Mouse (Mus musculus): ENCODE data around the gene Trim31. TPM values are rescaled to one million over a fixed set of nuclear protein-coding genes. Genes with fewer than 3 reads are reported as not detected.

The Trim31 gene
- polyA plus RNA-seq, 1 experiment from 2014 or later, result not detected

GRCm38 (mm10) chr17:36930233-36930632 is 32.3 kb downstream of the Trim31 start:
- ATAC-seq, result no peak
- Histone ChIP-seq H3K27ac (ENCODE audit: low read depth, low read length) (no peak overlapping the region), H3K4me1 (ENCODE audit: control insufficient read depth, insufficient read depth, low read depth, low read length) (no peaks in the 10 kb centered on the region), H3K27me3 (replicated peaks; ENCODE audit: control insufficient read depth, insufficient read depth, low read length) (no peaks in the 10 kb centered on the region), H3K4me3 (ENCODE audit: low read length) (no peak overlapping the region), H3K4me2 (ENCODE audit: low read length) (no peak overlapping the region), H3K36me3 (ENCODE audit: control insufficient read depth, insufficient read depth, low read length) (no peaks in the 10 kb centered on the region), H3K9ac (ENCODE audit: low read depth, low read length) (no peak overlapping the region), H3K9me3 (ENCODE audit: control insufficient read depth, low read length) (no peaks in the 10 kb centered on the region)
- WGBS, result 79% methylated on average over 6 of the region's 6 CpGs

- WGBS, result 84% methylated on average over 4 of the region's 4 CpGs
- no peak for ATAC-seq
- Histone ChIP-seq H3K27me3 (replicated peaks; ENCODE audit: control insufficient read depth, insufficient read depth, low read length) (no peaks in the 10 kb centered on the region), H3K36me3 (ENCODE audit: control insufficient read depth, insufficient read depth, low read length) (no peaks in the 10 kb centered on the region), H3K27ac (ENCODE audit: low read depth, low read length) (no peak overlapping the region), H3K4me2 (ENCODE audit: low read length) (no peak overlapping the region), H3K4me1 (ENCODE audit: control insufficient read depth, insufficient read depth, low read depth, low read length) (no peaks in the 10 kb centered on the region), H3K4me3 (ENCODE audit: low read length) (no peak overlapping the region), H3K9me3 (ENCODE audit: control insufficient read depth, low read length) (no peaks in the 10 kb centered on the region), H3K9ac (ENCODE audit: low read depth, low read length) (no peak overlapping the region)
Measured at GRCm38 (mm10) chr17:36931130-36931529, 33.2 kb downstream of the Trim31 start.

GRCm38 (mm10) chr17:36931806-36932205 is 33.9 kb downstream of the Trim31 start:
- WGBS, result 73% methylated on average over 2 of the region's 2 CpGs
- Histone ChIP-seq H3K9ac (ENCODE audit: low read depth, low read length) (no peak overlapping the region), H3K27me3 (replicated peaks; ENCODE audit: control insufficient read depth, insufficient read depth, low read length) (no peaks in the 10 kb centered on the region), H3K4me1 (ENCODE audit: control insufficient read depth, insufficient read depth, low read depth, low read length) (no peaks in the 10 kb centered on the region), H3K4me3 (ENCODE audit: low read length) (no peak overlapping the region), H3K4me2 (ENCODE audit: low read length) (no peak overlapping the region), H3K27ac (ENCODE audit: low read depth, low read length) (no peak overlapping the region), H3K36me3 (ENCODE audit: control insufficient read depth, insufficient read depth, low read length) (no peaks in the 10 kb centered on the region), H3K9me3 (ENCODE audit: control insufficient read depth, low read length) (no peaks in the 10 kb centered on the region)
- no peak for ATAC-seq

GRCm38 (mm10) chr17:36938056-36938455 is 40.1 kb downstream of the Trim31 start:
- H3K9me3 ChIP-seq (ENCODE audit: control insufficient read depth, low read length), result no peaks in the 10 kb centered on the region
- WGBS, result 91% methylated on average over 2 of the region's 2 CpGs

GRCm38 (mm10) chr17:36942391-36942790 is 44.5 kb downstream of the Trim31 start:
- no peak for ATAC-seq
- peak overlapping the region; percentile 48 for H3K4me3 ChIP-seq (ENCODE audit: low read length)
- H3K36me3 ChIP-seq (ENCODE audit: control insufficient read depth, insufficient read depth, low read length), result no peaks in the 10 kb centered on the region
- no peaks in the 10 kb centered on the region for H3K9me3 ChIP-seq (ENCODE audit: control insufficient read depth, low read length)
- peaks cover 19% of the 10 kb centered on the region for H3K4me1 ChIP-seq (ENCODE audit: control insufficient read depth, insufficient read depth, low read depth, low read length)
- H3K27me3 ChIP-seq (replicated peaks; ENCODE audit: control insufficient read depth, insufficient read depth, low read length), result peaks cover 30% of the 10 kb centered on the region
- H3K4me2 ChIP-seq (ENCODE audit: low read length), result peak overlapping the region; percentile 82
- H3K9ac ChIP-seq (ENCODE audit: low read depth, low read length), result no peak overlapping the region
- no peak overlapping the region for H3K27ac ChIP-seq (ENCODE audit: low read depth, low read length)
- 46% methylated on average over 9 of the region's 10 CpGs for WGBS

More at GRCm38 (mm10) chr17:36938056-36938455, 40.1 kb downstream of the Trim31 start:
- no peak overlapping the region for H3K4me2 ChIP-seq (ENCODE audit: low read length)
- H3K4me3 ChIP-seq (ENCODE audit: low read length), result no peak overlapping the region
- no peak overlapping the region for H3K9ac ChIP-seq (ENCODE audit: low read depth, low read length)
- peaks cover 6% of the 10 kb centered on the region for H3K4me1 ChIP-seq (ENCODE audit: control insufficient read depth, insufficient read depth, low read depth, low read length)
- no peak for ATAC-seq
- H3K27ac ChIP-seq (ENCODE audit: low read depth, low read length), result no peak overlapping the region
- H3K27me3 ChIP-seq (replicated peaks; ENCODE audit: control insufficient read depth, insufficient read depth, low read length), result peaks cover 14% of the 10 kb centered on the region
- no peaks in the 10 kb centered on the region for H3K36me3 ChIP-seq (ENCODE audit: control insufficient read depth, insufficient read depth, low read length)

- Histone ChIP-seq H3K4me1 (ENCODE audit: control insufficient read depth, insufficient read depth, low read depth, low read length) (peaks cover 22% of the 10 kb centered on the region), H3K9ac (ENCODE audit: low read depth, low read length) (peak within 1 kb of the TSS; percentile 68), H3K4me3 (ENCODE audit: low read length) (peak within 1 kb of the TSS; percentile 48), H3K27ac (ENCODE audit: low read depth, low read length) (no peak within 1 kb of the TSS), H3K36me3 (ENCODE audit: control insufficient read depth, insufficient read depth, low read length) (no peaks in the 10 kb centered on the region), H3K27me3 (replicated peaks; ENCODE audit: control insufficient read depth, insufficient read depth, low read length) (peaks cover 30% of the 10 kb centered on the region), H3K4me2 (ENCODE audit: low read length) (peak within 1 kb of the TSS; percentile 82), H3K9me3 (ENCODE audit: control insufficient read depth, low read length) (no peaks in the 10 kb centered on the region)
- 0 out of 2 replicates have a peak, but pooled peaks have one; percentile 1 for ATAC-seq
- WGBS, result 4% methylated on average over 50 of the region's 59 CpGs
Measured at GRCm38 (mm10) chr17:36942791-36943471, 45.0 kb downstream of the Trim31 start, which contains the start of gene Rnf39. Gene Rnf39, plus strand, starts transcription at chr17:36942918.

GRCm38 (mm10) chr17:36943691-36944090 is 45.8 kb downstream of the Trim31 start:
- no peak overlapping the region; the same call in 1 of the 2 replicates for H3K4me3 ChIP-seq (ENCODE audit: low read length)
- H3K4me1 ChIP-seq (ENCODE audit: control insufficient read depth, insufficient read depth, low read depth, low read length), result peaks cover 22% of the 10 kb centered on the region
- no peak for ATAC-seq
- no peak overlapping the region for H3K27ac ChIP-seq (ENCODE audit: low read depth, low read length)
- peak overlapping the region; percentile 82 for H3K4me2 ChIP-seq (ENCODE audit: low read length)
- peaks cover 5% of the 10 kb centered on the region; the same call in 1 of the 2 replicates for H3K36me3 ChIP-seq (ENCODE audit: control insufficient read depth, insufficient read depth, low read length)
- H3K27me3 ChIP-seq (replicated peaks; ENCODE audit: control insufficient read depth, insufficient read depth, low read length), result peaks cover 30% of the 10 kb centered on the region
- no peaks in the 10 kb centered on the region for H3K9me3 ChIP-seq (ENCODE audit: control insufficient read depth, low read length)
- 22% methylated on average over 5 of the region's 5 CpGs for WGBS
- no peak overlapping the region for H3K9ac ChIP-seq (ENCODE audit: low read depth, low read length)

- no peak for ATAC-seq
- 31% methylated on average over 9 of the region's 9 CpGs for WGBS
Measured at GRCm38 (mm10) chr17:36944121-36944775, 46.3 kb downstream of the Trim31 start.

GRCm38 (mm10) chr17:36947051-36947819 is 49.3 kb downstream of the Trim31 start:
- Histone ChIP-seq H3K36me3 (ENCODE audit: control insufficient read depth, insufficient read depth, low read length) (peaks cover 12% of the 10 kb centered on the region), H3K4me2 (ENCODE audit: low read length) (peak overlapping the region; percentile 94), H3K9ac (ENCODE audit: low read depth, low read length) (peak overlapping the region; percentile 78), H3K27me3 (replicated peaks; ENCODE audit: control insufficient read depth, insufficient read depth, low read length) (peaks cover 23% of the 10 kb centered on the region), H3K4me1 (ENCODE audit: control insufficient read depth, insufficient read depth, low read depth, low read length) (peaks cover 32% of the 10 kb centered on the region), H3K27ac (ENCODE audit: low read depth, low read length) (peak overlapping the region; percentile 84), H3K9me3 (ENCODE audit: control insufficient read depth, low read length) (no peaks in the 10 kb centered on the region), H3K4me3 (ENCODE audit: low read length) (peak overlapping the region; percentile 52)
- WGBS, result under 1% methylated on average over 53 of the region's 62 CpGs
- peak; percentile 73 for ATAC-seq

More at GRCm38 (mm10) chr17:36944121-36944775, 46.3 kb downstream of the Trim31 start:
- peaks cover 30% of the 10 kb centered on the region for H3K27me3 ChIP-seq (replicated peaks; ENCODE audit: control insufficient read depth, insufficient read depth, low read length)
- no peak overlapping the region for H3K27ac ChIP-seq (ENCODE audit: low read depth, low read length)
- H3K36me3 ChIP-seq (ENCODE audit: control insufficient read depth, insufficient read depth, low read length), result peaks cover 10% of the 10 kb centered on the region
- no peak overlapping the region for H3K9ac ChIP-seq (ENCODE audit: low read depth, low read length)
- H3K4me2 ChIP-seq (ENCODE audit: low read length), result no peak overlapping the region
- H3K4me3 ChIP-seq (ENCODE audit: low read length), result no peak overlapping the region
- H3K4me1 ChIP-seq (ENCODE audit: control insufficient read depth, insufficient read depth, low read depth, low read length), result peaks cover 22% of the 10 kb centered on the region
- H3K9me3 ChIP-seq (ENCODE audit: control insufficient read depth, low read length), result no peaks in the 10 kb centered on the region

Data from hindbrain, embryonic 16.5 days (tissue).